Mouse (Mus musculus) forebrain, embryonic 12.5 days (tissue): ENCODE data around the gene 4930572O03Rik. TPM values are rescaled to one million over a fixed set of nuclear protein-coding genes. Genes with fewer than 3 reads are reported as not detected.
"Not testable (repeated sequence)": the region's sequence is repeated elsewhere in the genome, so short reads cannot be mapped to it uniquely, and the experiment has no call there.

Source experiments
- ATAC-seq: fragments of 200-750 bp; cut with Nextera tagmentation; 2 replicates; pipeline ENCODE4 v1.8.0; 2017; ENCODE audit warnings: moderate TSS enrichment; ENCODE audit not compliant: low FRiP score
- H3K27ac ChIP-seq: fragments of 300-500 bp; sonication (generic); 2 replicates; pipeline ENCODE4 v1.5.1; 2016; ENCODE audit warnings: mild to moderate bottlenecking
- H3K27me3 ChIP-seq: fragments of 300-500 bp; sonication (generic); 2 replicates; pipeline ENCODE4 v1.6.1; 2016; ENCODE audit warnings: mild to moderate bottlenecking
- H3K36me3 ChIP-seq: fragments of 300-500 bp; sonication (generic); replicated peaks from 2 replicates; pipeline ENCODE4 v1.6.1; 2016; ENCODE audit warnings: mild to moderate bottlenecking
- H3K4me1 ChIP-seq: fragments of 300-500 bp; sonication (generic); 2 replicates; pipeline ENCODE4 v1.6.1; 2016
- H3K4me2 ChIP-seq: fragments of 300-500 bp; sonication (generic); 2 replicates; pipeline ENCODE4 v1.6.1; 2016; ENCODE audit warnings: mild to moderate bottlenecking, moderate library complexity
- H3K4me3 ChIP-seq: fragments of 300-500 bp; sonication (generic); replicated peaks from 2 replicates; pipeline ENCODE4 v1.5.1; 2016; ENCODE audit warnings: mild to moderate bottlenecking
- H3K9ac ChIP-seq: fragments of 300-500 bp; sonication (generic); 2 replicates; pipeline ENCODE4 v1.6.1; 2016; ENCODE audit warnings: mild to moderate bottlenecking
- H3K9me3 ChIP-seq: fragments of 300-500 bp; sonication (generic); 2 replicates; pipeline ENCODE4 v1.6.1; 2016
- WGBS: fragments of 180-500 bp; shearing (Covaris S2); methylation state at CpG from one replicate; pipeline ENCODE4 v1.1.7; 2016; 5-methylcytosine and 5-hydroxymethylcytosine counted together
- polyA plus RNA-seq: library from polyadenylated mRNA; unstranded; fragments of >200 nt; fragmentation: Nextera tagmentation; extraction: Ambion mirVana; gene quantifications from 2 replicates; pipeline ENCODE4 v1.2.1, GENCODE M21; 2016

Gene 4930572O03Rik
- polyA plus RNA-seq, 1 experiment from 2014 or later: not detected

- not testable (repeated sequence) for H3K4me1 ChIP-seq, H3K4me3 ChIP-seq, H3K9ac ChIP-seq, H3K36me3 ChIP-seq, H3K27me3 ChIP-seq, H3K4me2 ChIP-seq, H3K27ac ChIP-seq
- H3K9me3 ChIP-seq: peaks cover 16% of the 10 kb centered on the region
- 91% methylated on average over 5 of the region's 8 CpGs for WGBS
- peak; percentile 73 for ATAC-seq
Observed at GRCm38 (mm10) chr5:15674429-15675244, 17.8 kb upstream of the 4930572O03Rik start.

GRCm38 (mm10) chr5:15673989-15674388 lies 17.1 kb upstream of the 4930572O03Rik start:
- not testable (repeated sequence) for H3K4me1 ChIP-seq, H3K4me3 ChIP-seq, H3K9ac ChIP-seq, H3K27me3 ChIP-seq, H3K27ac ChIP-seq, H3K4me2 ChIP-seq, H3K36me3 ChIP-seq
- H3K9me3 ChIP-seq: peaks cover 13% of the 10 kb centered on the region
- WGBS: 79% methylated on average over 2 of the region's 2 CpGs
- peak; percentile 61; the same call in 1 of the 2 replicates for ATAC-seq

- H3K27me3 ChIP-seq, H3K27ac ChIP-seq, H3K36me3 ChIP-seq, H3K4me2 ChIP-seq, H3K4me3 ChIP-seq, H3K9me3 ChIP-seq, H3K4me1 ChIP-seq, H3K9ac ChIP-seq: not testable (repeated sequence)
- 92% methylated on average over 16 of the region's 18 CpGs for WGBS
- 0 out of 2 replicates have a peak, but pooled peaks have one; percentile 44 for ATAC-seq
Observed at GRCm38 (mm10) chr5:15670789-15671188, 13.9 kb upstream of the 4930572O03Rik start.

- 78% methylated on average over 7 of the region's 7 CpGs for WGBS
- H3K4me3 ChIP-seq, H3K27me3 ChIP-seq, H3K9me3 ChIP-seq, H3K4me1 ChIP-seq, H3K9ac ChIP-seq, ATAC-seq, H3K36me3 ChIP-seq, H3K27ac ChIP-seq, H3K4me2 ChIP-seq: not testable (repeated sequence)
Observed at GRCm38 (mm10) chr5:15663847-15664246, 7.0 kb upstream of the 4930572O03Rik start.

- not testable (repeated sequence) for H3K4me3 ChIP-seq, H3K27ac ChIP-seq, H3K9me3 ChIP-seq, H3K27me3 ChIP-seq, ATAC-seq, H3K4me2 ChIP-seq, H3K4me1 ChIP-seq, H3K36me3 ChIP-seq, H3K9ac ChIP-seq
- 79% methylated on average over 2 of the region's 2 CpGs for WGBS
Observed at GRCm38 (mm10) chr5:15652334-15652733, 4.5 kb downstream of the 4930572O03Rik start.

GRCm38 (mm10) chr5:15645707-15646106 lies 11.2 kb downstream of the 4930572O03Rik start:
- H3K4me2 ChIP-seq, H3K9ac ChIP-seq, H3K36me3 ChIP-seq, H3K9me3 ChIP-seq, H3K4me3 ChIP-seq, H3K27ac ChIP-seq, H3K27me3 ChIP-seq, H3K4me1 ChIP-seq, ATAC-seq: not testable (repeated sequence)
- 35% methylated on average over 6 of the region's 6 CpGs for WGBS

- not testable (repeated sequence) for H3K36me3 ChIP-seq, H3K4me1 ChIP-seq, H3K27me3 ChIP-seq, H3K4me3 ChIP-seq, H3K4me2 ChIP-seq, H3K9ac ChIP-seq, H3K27ac ChIP-seq
- WGBS: 67% methylated on average over 2 of the region's 2 CpGs
- ATAC-seq: peak; percentile 57; the same call in 1 of the 2 replicates
- peaks cover 11% of the 10 kb centered on the region for H3K9me3 ChIP-seq
Observed at GRCm38 (mm10) chr5:15637637-15638036, 19.2 kb downstream of the 4930572O03Rik start.

GRCm38 (mm10) chr5:15630068-15630467 lies 26.8 kb downstream of the 4930572O03Rik start:
- ATAC-seq, H3K27me3 ChIP-seq, H3K36me3 ChIP-seq, H3K4me1 ChIP-seq, H3K27ac ChIP-seq, H3K9ac ChIP-seq, H3K4me3 ChIP-seq, H3K4me2 ChIP-seq: not testable (repeated sequence)
- 35% methylated on average over 5 of the region's 5 CpGs for WGBS
- H3K9me3 ChIP-seq: peaks cover 14% of the 10 kb centered on the region

- not testable (repeated sequence) for H3K9ac ChIP-seq, ATAC-seq, H3K27ac ChIP-seq, H3K4me1 ChIP-seq, H3K36me3 ChIP-seq, H3K27me3 ChIP-seq, H3K4me3 ChIP-seq, H3K4me2 ChIP-seq
- WGBS: 52% methylated on average over 1 of the region's 1 CpGs
- H3K9me3 ChIP-seq: peaks cover 11% of the 10 kb centered on the region; the same call in 1 of the 2 replicates
Observed at GRCm38 (mm10) chr5:15628136-15628535, 28.7 kb downstream of the 4930572O03Rik start.

GRCm38 (mm10) chr5:15618764-15619163 lies 38.1 kb downstream of the 4930572O03Rik start, which contains the start of gene Speer4d:
Speer4d (plus strand) TSS chr5:15619064.
- not testable (repeated sequence) for H3K4me2 ChIP-seq, H3K27ac ChIP-seq, H3K4me3 ChIP-seq, H3K4me1 ChIP-seq, H3K9me3 ChIP-seq, H3K36me3 ChIP-seq, ATAC-seq, H3K9ac ChIP-seq, H3K27me3 ChIP-seq
- 58% methylated on average over 1 of the region's 1 CpGs for WGBS

- not testable (repeated sequence) for H3K4me2 ChIP-seq, H3K4me3 ChIP-seq, H3K27ac ChIP-seq, H3K27me3 ChIP-seq, H3K9ac ChIP-seq, H3K9me3 ChIP-seq, ATAC-seq, H3K36me3 ChIP-seq, H3K4me1 ChIP-seq
- WGBS: 78% methylated on average over 3 of the region's 3 CpGs
Observed at GRCm38 (mm10) chr5:15616195-15616594, 40.7 kb downstream of the 4930572O03Rik start.

- H3K4me2 ChIP-seq, H3K9ac ChIP-seq, H3K36me3 ChIP-seq, H3K27ac ChIP-seq, H3K27me3 ChIP-seq, H3K4me3 ChIP-seq, ATAC-seq, H3K4me1 ChIP-seq: not testable (repeated sequence)
- peaks cover 15% of the 10 kb centered on the region for H3K9me3 ChIP-seq
- 10% methylated on average over 1 of the region's 1 CpGs for WGBS
Observed at GRCm38 (mm10) chr5:15610695-15611094, 46.2 kb downstream of the 4930572O03Rik start.

GRCm38 (mm10) chr5:15606677-15607076 lies 50.2 kb downstream of the 4930572O03Rik start:
- not testable (repeated sequence) for H3K36me3 ChIP-seq, H3K27me3 ChIP-seq, H3K4me1 ChIP-seq, H3K9ac ChIP-seq, H3K4me3 ChIP-seq, H3K4me2 ChIP-seq, H3K27ac ChIP-seq
- H3K9me3 ChIP-seq: peaks cover 26% of the 10 kb centered on the region
- WGBS: 69% methylated on average over 6 of the region's 6 CpGs
- ATAC-seq: peak; percentile 81; the same call in 1 of the 2 replicates
